ENCODE assay signal across 20 mouse cellular contexts in the genomic region with DNA sequence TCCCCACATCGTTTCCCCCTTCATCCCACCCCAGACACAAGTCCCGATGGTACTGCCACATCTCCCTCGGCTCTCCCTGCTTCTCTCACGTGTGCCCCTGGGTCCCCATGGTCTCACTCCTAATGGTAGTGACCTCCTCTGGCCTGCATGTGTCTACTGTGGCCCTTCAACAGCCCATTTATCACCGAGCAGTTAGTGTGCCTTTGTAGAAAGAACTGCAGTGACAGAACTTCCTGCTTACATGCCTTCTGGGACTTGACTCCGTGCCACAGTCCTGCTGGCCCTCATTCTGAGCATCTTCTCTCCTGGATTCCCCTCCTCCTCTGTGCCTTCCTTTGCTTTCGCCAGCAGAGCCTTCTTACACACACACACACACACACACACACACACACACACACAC. TPM values are rescaled to one million over a fixed set of nuclear protein-coding genes. Genes with fewer than 3 reads are reported as not detected.
A peak's percentile ranks its signal among the peaks of the same experiment; 100 is the strongest.
DNase-seq lines count a peak whose midpoint lies in the region; ATAC-seq and TF ChIP-seq lines count a peak whose summit lies in the region.
"Had no signal": no experiment of that assay in that cellular context is flagged by ENCODE, and none has a peak within 500 bp of the region (broad histone marks: within the 10 kb centered on the region; RNA-seq: fewer than 3 reads in every experiment).

No protein-coding gene starts in this region.

- H3K27ac ChIP-seq in lung, postnatal 0 days (ENCODE audit: low read length): no peak overlapping the region
- H3K27ac ChIP-seq: embryonic facial prominence, embryonic 15.5 days; forebrain, embryonic 10.5 days; hindbrain, embryonic 10.5 days; hindbrain, embryonic 14.5 days had no signal

- no peak overlapping the region for H3K9ac ChIP-seq in lung, postnatal 0 days (replicated peaks; ENCODE audit: low read depth)
- H3K9ac ChIP-seq: embryonic facial prominence, embryonic 15.5 days; heart, embryonic 12.5 days; hindbrain, embryonic 14.5 days had no signal

- no peaks in the 10 kb centered on the region for H3K9me3 ChIP-seq in lung, postnatal 0 days (ENCODE audit: low read length)
- H3K9me3 ChIP-seq: embryonic facial prominence, embryonic 15.5 days; forebrain, embryonic 10.5 days; heart, embryonic 12.5 days; hindbrain, embryonic 10.5 days had no signal

- DNase-seq in cerebellum, postnatal 25 days: peak; percentile 29 to 53
- no peak for DNase-seq in cerebellum, adult 9-10 months
- no peak for DNase-seq in lung, postnatal 0 days (ENCODE audit: low spot score)
- DNase-seq in lung, adult 18-20 months: no peak
- DNase-seq in lung, postnatal 36 days: peak; percentile 32
- DNase-seq: adrenal gland, postnatal 14 days; cerebellum, adult 18-20 months; embryo, embryonic 11 days; gastrocnemius, postnatal 10 days had no signal

- H3K4me1 ChIP-seq in lung, postnatal 0 days (ENCODE audit: insufficient read depth, low read depth, low read length): no peaks in the 10 kb centered on the region
- H3K4me1 ChIP-seq: heart, embryonic 12.5 days had no signal

- WGBS in lung, postnatal 0 days: 33% methylated on average over 7 of the region's 7 CpGs

- H3K27me3 ChIP-seq in lung, postnatal 0 days (replicated peaks; ENCODE audit: insufficient read depth, low read length): no peaks in the 10 kb centered on the region
- H3K27me3 ChIP-seq: embryonic facial prominence, embryonic 15.5 days; Patski had no signal

- no peak for TF ChIP-seq CTCF in lung, postnatal 0 days (IDR thresholded peaks at IDR 0.05)

- no peak overlapping the region for H3K4me3 ChIP-seq in lung, postnatal 0 days (ENCODE audit: low read depth, low read length)
- H3K4me3 ChIP-seq: embryonic facial prominence, embryonic 15.5 days; erythroblast, embryonic 14.5 days; forebrain, embryonic 10.5 days; heart, embryonic 12.5 days; hindbrain, embryonic 10.5 days had no signal

- no peak overlapping the region for H3K4me2 ChIP-seq in lung, postnatal 0 days (replicated peaks; ENCODE audit: low read depth, low read length)
- H3K4me2 ChIP-seq: embryonic facial prominence, embryonic 15.5 days; heart, embryonic 12.5 days; hindbrain, embryonic 14.5 days had no signal

- no peaks in the 10 kb centered on the region for H3K36me3 ChIP-seq in lung, postnatal 0 days (ENCODE audit: insufficient read depth, low read length)
- H3K36me3 ChIP-seq: forebrain, embryonic 10.5 days; heart, embryonic 12.5 days; hindbrain, embryonic 10.5 days had no signal

- TF ChIP-seq EP300 in lung, postnatal 0 days (IDR thresholded peaks at IDR 0.05): no peak

- peak; percentile 38 for ATAC-seq in lung, postnatal 0 days
- no peak for ATAC-seq in megakaryocyte progenitor cell, adult 5-6 weeks (replicated peaks; ENCODE audit: poor library complexity)
- ATAC-seq: activated CD4-positive, CD25-positive, alpha-beta regulatory T cell, adult 4 months; forebrain, embryonic 14.5 days; Patski had no signal

RNA-seq across cellular contexts. Expression of gene Col16a1, which starts 15.6 kb away (rescaled TPM):
- polyA plus RNA-seq in lung, postnatal 0 days (2015; fragmentation: Nextera tagmentation; extraction: Ambion mirVana): 26.2 and 30.1 TPM in 2 replicates
- 0.24 and 1.1 TPM in 2 replicates for total RNA-seq in megakaryocyte progenitor cell, adult 5-6 weeks (2015)
- total RNA-seq in megakaryocyte progenitor cell, adult 5-6 weeks (2017): 0.17 and 0.84 TPM in 2 replicates
- total RNA-seq: CH12.LX had no signal
- polyA plus RNA-seq: activated CD4-positive, CD25-positive, alpha-beta regulatory T cell, adult 4 months; erythroblast, embryonic 14.5 days had no signal

RNA-seq across cellular contexts. Expression of gene Pef1, which starts 39.2 kb away (rescaled TPM):
- 82.0 and 84.6 TPM in 2 replicates for polyA plus RNA-seq in lung, postnatal 0 days (2015; fragmentation: Nextera tagmentation; extraction: Ambion mirVana)
- total RNA-seq in megakaryocyte progenitor cell, adult 5-6 weeks (2015): 39.4 and 51.8 TPM in 2 replicates
- 11.8 and 15.5 TPM in 2 replicates for total RNA-seq in megakaryocyte progenitor cell, adult 5-6 weeks (2017)

Comparison
In these comparisons a context has a peak if more than half of its experiments do, and no peak if none do; other contexts are left out.
1. DNase-seq: peak in cerebellum, postnatal 25 days (2 of 2) and lung, postnatal 36 days (single experiment); none in cerebellum, adult 9-10 months (single experiment), lung, postnatal 0 days (single experiment) and lung, adult 18-20 months (0 of 2).